Mouse (Mus musculus): ENCODE measurements at regions not wholly inside any gene's neighbourhood (a gene's known extent, or its start where the extent isn't known, plus 50 kb on each side); places are given as distances from the start of the nearest gene placed in this dataset.

DNA sequence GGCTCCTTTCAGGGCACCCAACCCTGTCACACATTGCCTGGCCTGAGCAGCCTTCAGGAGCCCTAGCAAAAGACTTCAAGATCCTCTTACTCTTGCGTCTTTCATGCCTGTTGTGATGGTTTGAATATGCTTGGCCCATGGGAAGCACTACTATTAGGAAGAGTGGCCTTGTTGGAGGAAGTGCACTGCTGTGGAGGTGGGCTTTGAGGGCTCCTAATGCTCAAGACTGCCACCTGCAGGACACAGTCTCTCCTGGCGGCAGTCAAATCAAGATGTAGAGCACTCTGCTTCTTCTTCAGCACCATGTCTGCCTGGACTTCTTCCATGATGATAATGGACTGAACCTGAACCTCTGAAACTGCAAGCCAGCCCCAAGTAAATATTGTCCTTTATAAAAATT lies 73.0 kb downstream of the Tsen15 start:
- Histone ChIP-seq H3K9ac (no peak overlapping the region), H3K27me3 (replicated peaks) (no peaks in the 10 kb centered on the region), H3K36me3 (no peaks in the 10 kb centered on the region), H3K4me1 (replicated peaks) (no peaks in the 10 kb centered on the region), H3K4me2 (replicated peaks) (no peak overlapping the region), H3K4me3 (replicated peaks) (no peak overlapping the region), H3K27ac (no peak overlapping the region), H3K9me3 (no peaks in the 10 kb centered on the region)
- WGBS, result 59% methylated on average over 2 of the region's 2 CpGs
- ATAC-seq, result no peak

DNA sequence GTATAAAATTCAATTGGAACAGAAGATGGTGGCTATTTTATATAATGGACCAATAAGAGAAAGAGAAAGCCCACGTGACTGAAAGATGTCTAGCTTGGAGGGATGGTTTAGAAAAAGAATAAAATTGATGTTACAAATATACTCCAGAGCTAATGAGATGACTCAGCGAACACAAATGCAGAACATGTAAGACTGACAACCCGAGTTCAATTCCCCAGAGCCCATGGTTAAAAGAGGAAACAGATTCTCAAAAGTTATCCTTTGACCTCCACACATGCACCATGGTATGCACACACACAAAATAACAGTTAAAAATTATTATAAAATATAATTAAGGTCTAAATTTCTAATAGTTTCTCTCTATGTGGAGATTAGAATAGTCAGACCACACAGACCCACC lies 81.0 kb downstream of the Tsen15 start:
- H3K4me1 ChIP-seq (replicated peaks), result no peaks in the 10 kb centered on the region
- no peaks in the 10 kb centered on the region for H3K9me3 ChIP-seq
- H3K27me3 ChIP-seq (replicated peaks), result no peaks in the 10 kb centered on the region
- 89% methylated on average over 3 of the region's 3 CpGs for WGBS
- H3K27ac ChIP-seq, result no peak overlapping the region
- H3K9ac ChIP-seq, result no peak overlapping the region
- ATAC-seq, result no peak
- H3K4me2 ChIP-seq (replicated peaks), result no peak overlapping the region
- H3K36me3 ChIP-seq, result no peaks in the 10 kb centered on the region
- H3K4me3 ChIP-seq (replicated peaks), result no peak overlapping the region

DNA sequence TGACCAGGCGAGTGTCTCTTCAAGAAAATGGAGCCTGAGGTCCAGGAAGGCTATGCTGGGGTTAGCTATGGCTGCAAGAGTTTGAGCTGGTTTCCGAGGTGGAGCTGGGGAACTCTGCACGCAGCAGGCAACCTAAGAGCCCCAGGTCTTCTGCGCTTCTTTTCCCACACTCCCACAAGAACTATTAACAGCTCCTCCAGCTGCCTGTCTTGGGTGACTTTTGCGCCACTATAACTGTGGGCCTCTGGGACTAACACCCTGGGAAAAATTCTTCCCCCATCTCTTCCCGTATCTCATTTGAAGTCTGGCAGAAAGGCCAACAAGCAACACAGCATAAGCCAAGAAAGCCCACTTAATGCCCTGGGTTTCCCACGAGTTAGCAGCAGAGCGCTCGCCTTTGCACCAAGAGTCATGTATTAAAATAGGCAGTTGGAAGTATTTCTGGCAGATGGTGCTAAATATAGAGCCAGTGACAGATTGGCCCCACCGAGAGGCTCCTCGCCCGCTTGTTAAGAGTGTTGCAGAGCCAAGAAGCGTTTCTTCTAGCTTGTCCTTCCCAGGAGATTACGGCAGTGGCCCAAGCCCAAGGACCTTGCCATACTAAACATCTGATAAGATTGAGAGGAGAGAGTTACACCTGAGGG lies 81.9 kb downstream of the Tsen15 start:
- H3K27me3 ChIP-seq (replicated peaks), result no peaks in the 10 kb centered on the region
- no peak overlapping the region for H3K4me2 ChIP-seq (replicated peaks)
- no peaks in the 10 kb centered on the region for H3K9me3 ChIP-seq
- H3K36me3 ChIP-seq, result no peaks in the 10 kb centered on the region
- 65% methylated on average over 14 of the region's 14 CpGs for WGBS
- no peak for ATAC-seq
- H3K4me1 ChIP-seq (replicated peaks), result no peaks in the 10 kb centered on the region
- H3K27ac ChIP-seq, result peak overlapping the region; percentile 40; the same call in 1 of the 2 replicates
- H3K9ac ChIP-seq, result no peak overlapping the region
- H3K4me3 ChIP-seq (replicated peaks), result no peak overlapping the region

DNA sequence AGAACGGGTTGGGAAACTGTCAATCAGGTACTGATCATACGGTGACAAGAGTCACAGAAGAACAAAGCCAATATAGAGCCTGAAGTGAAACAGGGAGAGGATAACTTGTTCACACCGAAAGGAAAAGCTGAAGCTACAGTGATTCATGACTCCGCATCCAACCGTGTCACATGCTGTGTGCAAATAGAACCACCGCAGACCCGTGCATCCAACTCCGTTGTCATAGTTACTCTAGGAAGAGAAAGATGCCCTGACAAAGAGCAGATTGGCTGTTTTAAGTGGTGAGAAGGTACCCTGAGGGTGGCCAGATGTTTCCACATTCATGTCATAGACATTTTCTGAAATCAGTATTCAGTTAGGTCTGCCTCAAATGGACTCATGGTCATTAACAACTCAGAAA lies 85.1 kb downstream of the Tsen15 start:
- Histone ChIP-seq H3K9me3 (no peaks in the 10 kb centered on the region), H3K4me1 (replicated peaks) (no peaks in the 10 kb centered on the region), H3K27me3 (replicated peaks) (no peaks in the 10 kb centered on the region), H3K4me3 (replicated peaks) (no peak overlapping the region), H3K27ac (no peak overlapping the region), H3K9ac (no peak overlapping the region), H3K4me2 (replicated peaks) (no peak overlapping the region), H3K36me3 (no peaks in the 10 kb centered on the region)
- WGBS, result 89% methylated on average over 8 of the region's 8 CpGs
- ATAC-seq, result no peak

DNA sequence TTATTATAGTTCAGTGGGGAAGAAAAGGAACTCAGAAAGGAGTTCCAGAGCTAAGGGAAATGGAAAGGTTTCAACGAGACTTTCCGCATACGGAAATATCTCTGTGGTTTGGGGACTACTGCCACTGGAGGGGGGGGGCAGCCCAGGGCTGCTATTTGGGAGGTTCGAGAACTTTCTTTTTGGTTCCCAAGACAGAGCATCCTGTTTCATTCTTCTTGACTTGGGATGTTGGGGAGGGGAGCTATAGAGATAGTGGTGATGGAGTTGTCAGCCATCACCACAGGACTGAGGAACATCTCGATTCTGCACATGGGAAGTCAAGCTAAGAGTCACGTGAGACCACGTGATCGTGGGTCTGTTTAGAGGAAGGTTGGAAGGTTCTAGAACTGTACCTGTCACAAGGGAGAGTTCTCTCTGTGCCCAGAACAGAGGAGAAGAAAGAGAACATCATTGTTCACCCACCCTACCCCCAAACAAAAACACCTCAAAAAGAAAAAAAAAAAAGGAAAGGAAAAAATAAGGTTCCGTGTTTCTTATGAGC lies 94.2 kb downstream of the Tsen15 start:
- Histone ChIP-seq H3K9ac (no peak overlapping the region), H3K9me3 (no peaks in the 10 kb centered on the region), H3K36me3 (no peaks in the 10 kb centered on the region), H3K4me1 (replicated peaks) (no peaks in the 10 kb centered on the region; the same call in 1 of the 2 replicates), H3K27me3 (replicated peaks) (no peaks in the 10 kb centered on the region), H3K27ac (no peak overlapping the region), H3K4me2 (replicated peaks) (no peak overlapping the region), H3K4me3 (replicated peaks) (no peak overlapping the region)
- 88% methylated on average over 9 of the region's 9 CpGs for WGBS
- no peak for ATAC-seq

DNA sequence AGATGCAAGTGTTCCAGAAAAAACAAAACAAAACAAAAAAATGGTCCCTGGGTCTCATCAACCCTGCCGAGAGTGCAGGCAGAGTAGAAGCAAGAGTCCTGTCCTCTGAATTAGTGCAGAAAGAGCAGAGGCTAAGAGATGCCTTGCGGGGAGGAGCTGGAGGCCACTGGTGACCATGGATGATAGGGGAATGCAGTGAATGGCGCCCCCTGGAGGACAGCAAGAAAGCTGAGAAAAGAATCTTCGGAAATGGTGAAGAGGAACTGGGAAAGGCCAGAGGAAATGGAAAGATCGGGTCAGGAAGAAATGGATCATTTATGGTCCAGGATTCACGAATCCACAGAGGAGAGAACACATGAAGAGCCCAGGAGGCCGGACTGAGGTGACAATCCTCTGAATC lies 95.7 kb downstream of the Tsen15 start:
- no peaks in the 10 kb centered on the region for H3K36me3 ChIP-seq
- 27% methylated on average over 7 of the region's 7 CpGs for WGBS
- H3K9me3 ChIP-seq, result no peaks in the 10 kb centered on the region
- H3K27ac ChIP-seq, result no peak overlapping the region
- H3K9ac ChIP-seq, result 0 out of 2 replicates have a peak overlapping the region, but pooled peaks have one; percentile 0
- peak; percentile 56 for ATAC-seq
- H3K4me2 ChIP-seq (replicated peaks), result peak overlapping the region; percentile 49
- H3K4me3 ChIP-seq (replicated peaks), result peak overlapping the region; percentile 17
- no peaks in the 10 kb centered on the region; the same call in 1 of the 2 replicates for H3K4me1 ChIP-seq (replicated peaks)
- no peaks in the 10 kb centered on the region for H3K27me3 ChIP-seq (replicated peaks)

DNA sequence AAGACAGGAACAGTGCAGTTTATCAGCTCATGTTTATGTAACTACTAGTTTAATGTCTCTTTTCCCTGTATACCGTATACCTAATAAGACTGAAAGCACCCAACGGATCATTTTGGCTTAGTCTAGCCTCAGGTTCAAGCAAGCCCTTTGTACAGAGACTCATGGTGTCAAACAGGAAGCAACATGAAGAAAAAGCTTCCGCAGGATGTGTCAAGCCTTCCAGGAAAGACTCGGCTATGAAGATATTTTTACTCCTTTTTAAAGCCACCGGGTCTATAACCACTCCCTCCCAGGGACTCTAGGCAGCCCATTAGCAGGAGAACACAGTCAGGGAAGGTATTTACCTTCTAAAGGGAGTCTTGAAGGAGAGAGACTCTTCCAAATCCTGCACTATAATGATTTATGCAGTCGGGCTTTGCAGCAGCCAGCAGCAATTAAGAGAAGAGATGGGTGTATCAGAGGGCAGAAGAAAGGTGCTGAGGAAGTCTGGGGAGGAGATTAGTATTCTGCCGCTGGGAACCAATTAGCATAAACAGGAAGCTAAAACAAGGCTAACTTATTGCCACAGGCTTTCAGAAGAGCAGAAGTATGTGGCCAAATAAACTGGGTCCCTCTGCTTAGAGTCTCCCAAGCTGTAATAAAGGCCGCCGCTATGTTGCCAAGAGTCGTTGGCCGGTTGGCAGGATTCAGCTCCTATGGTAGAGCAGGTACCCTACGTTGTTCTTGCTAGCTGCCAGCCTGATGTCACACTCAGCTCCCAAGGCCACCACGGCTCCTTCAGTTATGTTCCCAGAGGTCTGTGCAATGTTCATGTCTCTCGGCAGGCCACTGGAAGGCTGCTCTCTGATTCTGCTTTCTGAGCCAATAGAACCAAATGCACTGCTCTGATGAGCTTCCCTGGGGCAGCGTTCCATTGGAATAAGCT lies 98.7 kb downstream of the Tsen15 start:
- Histone ChIP-seq H3K9me3 (no peaks in the 10 kb centered on the region), H3K4me1 (replicated peaks) (no peaks in the 10 kb centered on the region; the same call in 1 of the 2 replicates), H3K9ac (no peak overlapping the region), H3K27me3 (replicated peaks) (no peaks in the 10 kb centered on the region), H3K27ac (no peak overlapping the region), H3K36me3 (no peaks in the 10 kb centered on the region), H3K4me2 (replicated peaks) (no peak overlapping the region), H3K4me3 (replicated peaks) (no peak overlapping the region)
- 61% methylated on average over 15 of the region's 15 CpGs for WGBS
- ATAC-seq, result no peak

DNA sequence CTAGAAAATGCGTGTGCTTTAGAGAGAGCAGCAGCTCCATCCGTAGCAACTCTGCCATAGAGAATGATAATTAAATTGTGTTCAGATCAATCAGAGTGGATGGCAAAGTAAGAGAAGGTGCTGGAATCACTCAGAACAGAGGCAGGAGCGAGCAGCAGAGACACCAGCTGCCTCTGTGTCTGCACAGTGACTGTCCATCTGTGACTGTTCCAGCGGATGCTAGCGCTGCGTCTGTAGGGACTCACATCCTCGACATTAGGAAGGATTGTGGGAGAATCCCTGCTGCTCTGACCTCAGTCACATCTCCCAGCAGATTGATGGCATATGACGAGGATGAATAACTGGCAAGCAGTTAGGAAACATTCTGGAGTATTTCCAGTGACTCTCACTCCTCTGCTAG lies 99.8 kb downstream of the Tsen15 start:
- H3K9me3 ChIP-seq, result no peaks in the 10 kb centered on the region
- H3K36me3 ChIP-seq, result no peaks in the 10 kb centered on the region
- H3K4me3 ChIP-seq (replicated peaks), result no peak overlapping the region
- no peaks in the 10 kb centered on the region for H3K27me3 ChIP-seq (replicated peaks)
- no peaks in the 10 kb centered on the region; the same call in 1 of the 2 replicates for H3K4me1 ChIP-seq (replicated peaks)
- WGBS, result 77% methylated on average over 8 of the region's 8 CpGs
- H3K9ac ChIP-seq, result no peak overlapping the region
- no peak overlapping the region for H3K4me2 ChIP-seq (replicated peaks)
- no peak overlapping the region for H3K27ac ChIP-seq
- ATAC-seq, result no peak

DNA sequence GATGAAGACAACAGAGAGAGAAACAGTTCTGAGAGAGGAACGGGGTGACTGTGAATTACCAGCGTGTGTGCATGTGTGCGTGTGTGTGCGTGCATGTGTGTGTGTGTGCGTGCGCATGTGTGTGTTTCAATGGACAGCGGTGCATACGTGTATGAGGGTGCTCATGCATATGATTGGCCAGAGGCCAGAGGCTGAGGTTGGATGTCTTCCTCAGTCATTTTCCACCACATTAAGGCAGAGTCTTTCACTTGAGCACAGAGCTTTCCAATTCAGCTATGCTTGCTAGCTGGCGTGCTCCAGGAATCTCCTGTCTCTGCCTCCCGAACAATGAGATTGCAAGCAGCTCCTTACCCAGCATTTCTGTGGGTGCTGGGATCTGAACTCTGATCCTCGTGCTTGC lies 104.4 kb downstream of the Tsen15 start:
- Histone ChIP-seq H3K27ac (no peak overlapping the region), H3K4me1 (replicated peaks) (no peaks in the 10 kb centered on the region), H3K4me3 (replicated peaks) (no peak overlapping the region), H3K9me3 (no peaks in the 10 kb centered on the region), H3K9ac (no peak overlapping the region), H3K36me3 (no peaks in the 10 kb centered on the region), H3K27me3 (replicated peaks) (no peaks in the 10 kb centered on the region), H3K4me2 (replicated peaks) (no peak overlapping the region)
- 94% methylated on average over 11 of the region's 11 CpGs for WGBS
- no peak for ATAC-seq

DNA sequence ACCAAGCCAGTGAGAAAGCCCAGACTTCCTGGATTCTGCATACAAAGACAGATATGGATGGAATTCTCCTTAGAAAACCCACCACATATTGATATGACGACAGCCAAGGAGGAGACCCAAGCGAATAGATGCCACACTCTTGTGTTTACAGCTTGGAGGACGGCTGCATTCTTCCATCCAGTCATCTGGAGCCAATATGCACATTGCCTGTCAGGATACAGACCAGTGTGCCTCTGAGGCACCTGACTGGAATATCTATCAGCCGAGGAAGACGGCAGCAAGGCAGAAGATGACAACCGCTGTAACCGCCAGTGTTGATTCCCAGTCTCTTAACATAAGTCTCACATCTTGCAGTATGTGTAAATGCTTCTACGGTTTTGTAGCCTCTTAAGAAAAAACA lies 105.3 kb downstream of the Tsen15 start:
- H3K4me3 ChIP-seq (replicated peaks), result no peak overlapping the region
- H3K4me1 ChIP-seq (replicated peaks), result no peaks in the 10 kb centered on the region
- no peaks in the 10 kb centered on the region for H3K9me3 ChIP-seq
- no peak overlapping the region for H3K9ac ChIP-seq
- no peak overlapping the region for H3K27ac ChIP-seq
- no peaks in the 10 kb centered on the region for H3K36me3 ChIP-seq
- H3K27me3 ChIP-seq (replicated peaks), result no peaks in the 10 kb centered on the region
- no peak for ATAC-seq
- H3K4me2 ChIP-seq (replicated peaks), result no peak overlapping the region
- WGBS, result 64% methylated on average over 8 of the region's 8 CpGs

DNA sequence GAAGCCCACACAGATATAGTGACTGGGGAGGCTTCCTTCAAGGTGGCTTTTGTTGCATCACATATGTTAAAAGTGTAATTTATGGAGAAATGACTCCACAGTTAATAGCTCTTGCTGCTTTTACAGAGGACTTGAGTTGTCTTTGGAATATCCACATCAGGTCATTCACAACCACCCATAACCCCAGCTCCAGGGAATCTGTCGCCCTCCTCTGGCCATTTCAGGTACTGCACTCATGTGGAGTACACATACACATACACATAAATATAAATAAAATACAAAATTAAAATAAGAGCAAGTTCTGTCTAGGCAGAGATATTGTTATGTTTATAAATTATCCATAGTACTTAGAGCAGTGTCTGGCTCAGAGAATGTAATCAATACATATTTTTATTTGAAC lies 106.5 kb downstream of the Tsen15 start:
- no peak for ATAC-seq
- Histone ChIP-seq H3K9me3 (no peaks in the 10 kb centered on the region), H3K4me1 (replicated peaks) (no peaks in the 10 kb centered on the region), H3K36me3 (no peaks in the 10 kb centered on the region), H3K27me3 (replicated peaks) (no peaks in the 10 kb centered on the region), H3K4me2 (replicated peaks) (no peak overlapping the region), H3K4me3 (replicated peaks) (no peak overlapping the region), H3K9ac (no peak overlapping the region), H3K27ac (no peak overlapping the region)
- 46% methylated on average over 1 of the region's 1 CpGs for WGBS

DNA sequence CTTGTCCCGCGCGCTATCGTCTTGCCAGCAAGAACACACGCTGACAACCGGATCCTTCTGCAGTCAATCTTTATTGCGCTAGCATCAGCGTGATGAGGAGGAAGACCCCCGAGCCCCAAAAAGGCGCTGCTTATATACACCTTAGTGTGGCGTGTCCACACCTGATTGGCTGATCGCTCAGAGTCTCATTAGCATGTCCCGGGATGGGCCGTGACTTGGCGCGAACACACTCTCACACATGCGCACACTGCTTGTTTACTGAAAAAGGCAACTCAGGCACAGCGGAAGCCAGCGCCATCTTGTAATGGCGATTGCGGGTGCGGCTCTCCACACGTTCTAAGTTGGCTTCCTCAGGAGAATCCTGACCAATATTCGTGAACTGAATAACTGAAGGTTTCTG lies 111.5 kb downstream of the Tsen15 start:
- ATAC-seq, result no peak
- no peaks in the 10 kb centered on the region for H3K4me1 ChIP-seq (replicated peaks)
- no peak overlapping the region for H3K4me3 ChIP-seq (replicated peaks)
- H3K9me3 ChIP-seq, result no peaks in the 10 kb centered on the region
- H3K36me3 ChIP-seq, result no peaks in the 10 kb centered on the region
- no peaks in the 10 kb centered on the region for H3K27me3 ChIP-seq (replicated peaks)
- H3K4me2 ChIP-seq (replicated peaks), result no peak overlapping the region
- H3K9ac ChIP-seq, result no peak overlapping the region
- no peak overlapping the region for H3K27ac ChIP-seq
- 96% methylated on average over 24 of the region's 24 CpGs for WGBS
